Mouse (Mus musculus): ENCODE results near the gene Tuba3a.

Gene Tuba3a

GRCm38 (mm10) chr6:125285890-125286289 lies at the start of gene Tuba3a:
Gene Tuba3a (minus strand): TSS chr6:125286042.
- no peak for DNase-seq (ENCODE audit: low spot score)

GRCm38 (mm10) chr6:125334356-125334755 lies 48.5 kb upstream of the Tuba3a start:
- DNase-seq (ENCODE audit: low spot score): no peak

DNA sequence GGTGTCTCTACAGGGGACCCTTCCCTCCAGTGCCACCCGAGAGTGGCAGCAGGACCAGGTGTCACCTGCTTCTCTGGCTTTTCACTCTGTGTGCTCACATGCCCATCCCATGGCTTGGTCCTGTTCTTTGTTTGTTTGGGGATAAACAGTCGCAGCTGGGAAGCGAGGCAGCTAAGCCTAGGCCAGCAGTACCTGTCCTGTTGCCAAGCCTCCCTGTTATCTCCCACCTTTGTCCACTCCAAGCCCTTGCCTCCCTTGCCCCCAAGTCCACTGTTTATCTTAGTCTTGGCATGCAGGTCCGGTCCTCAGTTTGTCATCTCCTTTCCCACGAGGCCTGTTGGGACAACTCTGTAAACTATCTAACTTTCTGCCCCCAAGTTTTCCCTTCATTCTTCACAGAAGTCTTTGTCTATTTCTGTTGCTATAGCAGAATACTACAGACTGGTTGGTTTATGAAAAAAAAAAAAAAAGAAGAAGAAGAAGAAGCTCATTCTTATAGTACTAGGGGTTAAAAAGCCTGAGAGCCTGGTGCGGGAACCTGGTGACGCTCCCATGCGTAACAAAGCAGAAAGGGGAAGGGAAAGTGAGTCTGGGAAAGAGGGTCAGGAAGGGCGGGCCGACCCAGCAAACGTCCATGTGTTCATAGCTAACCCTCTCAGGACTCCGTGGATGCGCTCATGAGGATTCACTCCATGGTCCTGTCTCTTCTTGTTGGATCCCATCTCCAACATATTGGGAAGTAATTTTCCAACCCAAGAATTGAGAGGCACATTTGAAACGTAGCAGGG lies 47.5 kb upstream of the Tuba3a start:
- DNase-seq (ENCODE audit: low spot score): no peak

DNA sequence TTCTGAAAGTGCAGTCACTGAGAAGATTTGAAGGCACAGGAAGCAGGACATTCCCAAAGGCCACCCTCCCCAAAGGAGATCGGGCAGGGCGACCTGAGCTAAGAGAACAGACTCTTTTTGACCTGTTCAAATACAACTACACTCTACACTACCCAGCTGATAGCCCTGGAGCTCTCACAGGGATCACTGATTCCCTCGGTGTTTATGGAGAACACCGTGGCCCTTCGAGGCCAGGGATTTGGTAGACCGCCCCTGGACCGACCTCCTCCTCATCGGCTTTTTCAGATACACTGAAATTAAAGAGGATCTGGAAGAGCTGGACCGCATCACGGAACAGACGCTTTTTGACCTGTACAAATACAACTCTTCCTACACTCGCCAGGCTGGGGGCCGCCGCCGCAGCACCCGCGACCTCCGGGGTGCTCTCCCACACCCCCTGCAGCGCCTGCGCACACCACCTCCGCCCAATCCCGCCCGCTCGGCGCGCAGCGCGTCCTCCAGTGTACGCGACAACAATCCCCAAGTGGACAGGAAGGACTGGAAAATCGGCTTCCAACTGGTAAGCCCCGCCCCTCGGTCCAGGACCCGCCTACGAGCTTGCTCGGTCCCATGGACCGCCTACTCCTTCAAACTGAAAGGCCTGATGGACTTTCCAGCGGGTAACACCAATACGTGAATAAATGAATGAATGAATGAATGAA lies 44.9 kb upstream of the Tuba3a start:
- DNase-seq (ENCODE audit: low spot score): peak; percentile 33

GRCm38 (mm10) chr6:125328243-125328642 lies 42.4 kb upstream of the Tuba3a start:
- DNase-seq (ENCODE audit: low spot score): peak; percentile 48

DNA sequence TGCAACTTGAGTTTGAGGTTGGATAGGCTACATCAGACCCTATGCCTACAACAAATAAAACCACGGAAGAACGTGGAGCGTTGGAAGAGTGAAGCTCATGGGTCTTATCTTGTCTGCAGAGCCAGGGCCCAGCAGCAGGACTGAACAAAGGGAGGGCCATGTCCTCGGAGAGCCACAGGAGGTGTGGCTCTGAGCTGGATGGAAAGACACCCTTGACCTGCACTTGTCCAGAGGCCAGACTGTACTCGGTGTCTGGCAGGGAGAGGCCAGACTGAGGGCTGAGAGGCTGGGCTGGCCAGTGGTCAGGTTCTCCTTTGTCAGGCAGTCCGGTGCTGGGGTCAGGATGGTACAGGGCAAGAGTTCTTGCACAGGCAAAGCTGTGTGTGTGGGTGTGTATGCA lies 39.5 kb upstream of the Tuba3a start:
- DNase-seq (ENCODE audit: low spot score): no peak

- DNase-seq (ENCODE audit: low spot score): no peak
Measured at GRCm38 (mm10) chr6:125323547-125323946, 37.7 kb upstream of the Tuba3a start.

DNA sequence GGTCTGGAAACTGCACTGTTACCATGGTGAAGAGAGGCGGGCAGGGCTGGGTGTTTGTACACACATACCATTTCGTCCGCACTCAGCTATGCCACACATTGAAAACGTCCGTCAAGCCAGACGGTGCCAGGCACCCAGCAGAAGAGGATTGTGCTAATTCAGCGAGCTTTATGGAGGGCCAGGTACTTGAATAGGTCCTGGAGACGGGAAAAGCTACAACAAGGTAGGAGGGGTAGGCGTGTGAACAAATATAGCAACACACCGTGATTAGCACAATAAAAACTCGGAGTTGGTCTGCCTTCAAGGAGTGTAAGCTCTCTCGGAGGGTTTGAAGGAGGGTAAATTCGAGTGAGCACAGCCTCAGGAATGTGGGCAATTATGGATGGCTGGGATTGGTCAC lies 37.0 kb upstream of the Tuba3a start:
- no peak for DNase-seq (ENCODE audit: low spot score)

- DNase-seq (ENCODE audit: low spot score): no peak
Measured at GRCm38 (mm10) chr6:125321114-125321855, 35.4 kb upstream of the Tuba3a start.

GRCm38 (mm10) chr6:125320323-125320722 lies 34.5 kb upstream of the Tuba3a start, which contains the start of gene Scnn1a:
Gene Scnn1a (plus strand): TSS chr6:125320659.
- no peak for DNase-seq (ENCODE audit: low spot score)

DNA sequence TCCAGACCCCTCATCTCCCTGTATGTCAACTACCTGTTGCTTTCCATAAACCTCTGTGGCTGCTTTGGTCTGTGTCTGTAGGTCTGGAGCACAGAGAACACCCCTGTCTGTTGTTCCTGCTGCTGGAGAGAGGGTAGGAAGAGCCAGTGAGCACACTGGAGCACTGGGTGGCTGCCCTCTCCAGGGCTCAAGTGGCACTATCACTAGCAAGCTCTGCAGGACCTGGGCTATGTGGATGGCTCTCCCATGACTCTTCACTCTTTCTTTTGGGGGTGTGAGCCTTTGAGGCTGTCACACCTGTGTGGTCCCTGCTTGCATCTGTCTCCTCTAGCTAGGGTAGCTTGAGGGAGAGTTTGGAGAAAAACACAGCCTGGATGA lies 34.1 kb upstream of the Tuba3a start:
- DNase-seq (ENCODE audit: low spot score): no peak

DNA sequence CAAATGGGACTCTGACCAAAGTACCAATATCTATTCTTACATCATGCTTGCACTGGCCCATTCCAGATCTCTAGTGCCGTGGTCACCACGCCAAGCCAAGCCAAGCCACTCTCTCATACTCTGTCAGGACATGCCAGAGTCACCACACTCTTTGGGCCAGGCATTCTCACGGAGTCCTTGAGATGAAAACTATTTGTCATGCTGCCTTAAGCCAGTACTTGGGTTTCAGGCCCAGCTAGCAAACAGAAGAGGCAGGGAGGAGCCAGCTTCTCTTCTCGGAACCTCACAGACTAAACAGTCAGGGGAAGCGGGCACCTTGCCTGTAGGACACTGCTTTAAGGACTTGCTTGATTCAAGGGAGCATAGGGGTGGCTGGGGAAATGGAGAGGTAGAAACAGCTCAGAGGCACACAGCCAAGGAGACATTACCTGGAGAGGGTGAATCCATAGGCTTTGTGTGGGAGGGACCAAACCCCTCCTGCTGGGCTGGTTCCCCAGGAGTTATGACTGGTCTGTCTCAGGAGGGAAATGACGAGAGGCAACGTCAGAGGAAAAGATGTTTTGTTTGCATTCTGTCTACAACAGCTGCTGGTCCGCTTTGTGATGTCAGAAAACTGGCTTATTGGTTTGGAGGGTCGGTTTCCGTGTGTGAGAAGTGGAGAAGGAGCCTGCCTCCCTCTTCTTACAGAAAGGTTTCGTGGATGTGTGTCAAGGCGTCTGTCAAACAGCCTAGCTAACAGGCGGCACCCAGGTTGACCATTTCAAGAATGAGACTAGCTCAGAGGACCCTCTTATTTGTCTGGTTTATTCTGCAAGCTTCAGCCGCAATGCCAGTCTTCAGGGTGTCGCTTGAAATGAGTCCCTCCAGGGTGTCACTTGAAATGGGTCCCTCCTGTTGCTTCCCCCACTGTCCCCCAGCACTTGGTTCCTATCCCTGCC lies 33.4 kb upstream of the Tuba3a start:
- no peak for DNase-seq (ENCODE audit: low spot score)

DNA sequence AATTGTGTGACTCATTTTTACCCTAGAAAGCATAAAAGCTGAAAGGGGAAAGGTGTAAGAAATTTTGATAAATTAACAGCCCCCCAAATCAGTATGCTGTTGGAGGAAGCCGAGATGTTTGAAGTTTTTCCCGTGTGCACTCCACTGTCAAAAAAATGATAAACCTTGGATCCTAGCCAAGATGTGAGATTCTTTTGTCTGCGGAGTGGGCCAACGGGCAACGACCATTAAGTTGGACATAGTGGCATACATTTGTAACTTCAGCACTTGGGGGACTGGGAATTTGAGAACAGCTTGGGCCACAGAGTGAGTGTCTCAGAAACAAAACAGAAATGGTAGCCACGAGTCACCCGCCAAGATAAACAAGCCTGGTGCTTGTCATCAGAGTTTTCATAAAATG lies 31.2 kb upstream of the Tuba3a start:
- DNase-seq (ENCODE audit: low spot score): no peak

- DNase-seq (ENCODE audit: low spot score): no peak
Measured at GRCm38 (mm10) chr6:125314746-125315145, 28.9 kb upstream of the Tuba3a start.

DNA sequence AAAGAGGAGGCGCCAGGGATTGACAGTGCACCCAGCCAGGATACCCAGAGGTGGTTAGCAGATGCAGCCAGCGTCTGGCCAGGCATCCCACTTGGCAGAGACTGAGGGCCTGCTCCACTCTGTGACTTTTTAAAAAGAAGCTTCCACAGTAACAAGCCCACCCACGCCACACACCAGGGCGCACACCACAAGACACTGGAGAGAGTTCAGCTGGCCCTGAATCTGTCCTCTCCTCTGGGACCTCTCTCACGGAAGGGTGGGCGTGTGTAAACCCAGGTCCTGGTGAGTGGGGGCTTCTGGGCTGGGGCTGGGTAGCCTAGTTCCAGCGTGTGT lies 28.4 kb upstream of the Tuba3a start:
- no peak for DNase-seq (ENCODE audit: low spot score)

GRCm38 (mm10) chr6:125313546-125314230 lies 27.8 kb upstream of the Tuba3a start, which contains the start of gene Ltbr:
Gene Ltbr (minus strand): TSS chr6:125313885.
- DNase-seq (ENCODE audit: low spot score): peak; percentile 18

DNA sequence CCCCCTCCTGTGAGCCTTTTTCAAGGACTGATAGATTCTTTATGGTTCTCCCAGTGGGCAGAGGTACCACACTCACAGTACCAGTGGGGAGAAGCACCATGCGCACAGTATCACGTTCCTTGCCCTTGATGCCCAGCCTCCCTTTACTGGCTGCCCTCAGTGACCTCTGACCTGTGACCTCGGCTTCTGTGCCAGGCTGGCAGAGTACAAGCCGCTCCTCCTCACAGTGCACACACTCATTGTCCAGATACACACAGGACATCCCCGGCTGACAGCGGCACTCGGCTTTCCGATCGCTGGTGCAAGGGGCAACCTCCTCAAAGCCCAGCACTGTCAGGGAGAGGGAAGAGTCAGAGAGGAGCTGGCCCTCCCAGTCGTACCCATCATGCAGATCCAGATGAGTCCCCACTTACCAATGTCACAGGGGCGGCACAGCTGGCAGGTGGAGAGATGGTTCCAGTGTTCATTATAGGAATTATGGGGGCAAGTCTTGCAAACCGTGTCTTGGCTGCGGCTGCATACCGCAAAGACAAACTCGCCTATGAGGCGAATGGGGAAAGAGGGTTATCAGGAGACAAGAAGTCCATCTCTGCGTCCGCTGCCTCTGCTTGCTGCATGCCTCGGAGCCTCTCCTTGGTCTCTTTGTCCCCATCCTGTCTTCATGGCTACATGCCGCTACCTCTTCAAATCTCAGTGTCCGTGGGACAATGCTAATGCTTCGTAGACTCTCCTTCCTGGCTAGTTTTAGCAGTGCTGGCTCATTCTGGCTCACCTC lies 26.9 kb upstream of the Tuba3a start:
- no peak for DNase-seq (ENCODE audit: low spot score)

DNA sequence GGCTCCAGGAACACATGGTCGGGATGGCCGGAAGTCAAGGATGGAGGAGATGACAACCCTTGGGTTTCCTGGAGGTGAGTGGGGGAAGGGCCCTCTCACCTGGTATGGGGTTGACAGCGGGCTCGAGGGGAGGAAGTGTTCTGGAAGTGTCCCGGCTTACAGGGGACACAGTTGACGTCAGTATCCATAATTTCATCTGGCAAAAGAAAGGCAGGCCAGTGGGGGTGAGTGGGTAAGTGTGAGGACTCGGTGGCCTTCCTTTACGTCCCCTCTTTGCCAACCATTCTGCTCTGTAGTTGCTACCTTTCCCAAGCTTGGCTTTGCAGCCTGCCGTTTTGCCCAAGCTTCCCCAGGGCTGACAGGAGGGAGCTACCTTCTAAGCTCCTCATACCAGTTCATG lies 26.3 kb upstream of the Tuba3a start:
- no peak for DNase-seq (ENCODE audit: low spot score)

DNA sequence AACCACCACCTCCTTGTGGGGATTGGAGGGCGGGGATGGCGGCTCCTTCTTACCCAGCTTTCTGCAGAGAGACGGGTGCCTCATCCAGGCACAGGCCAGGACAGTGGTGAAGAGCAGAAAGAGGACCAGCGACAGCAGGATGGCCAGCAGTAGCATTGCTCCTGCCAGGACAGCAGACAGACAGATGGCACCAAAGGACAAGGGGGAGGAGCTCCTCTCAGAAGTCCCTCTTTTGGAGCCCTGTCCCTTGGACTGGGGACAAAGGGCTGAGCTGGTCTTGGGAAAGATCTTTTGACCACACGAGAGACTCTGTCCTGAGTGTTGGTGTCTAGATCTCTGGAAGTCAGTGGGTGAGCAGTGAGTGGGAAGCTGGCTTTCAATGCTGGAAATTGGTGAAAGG lies 23.6 kb upstream of the Tuba3a start:
- no peak for DNase-seq (ENCODE audit: low spot score)

DNA sequence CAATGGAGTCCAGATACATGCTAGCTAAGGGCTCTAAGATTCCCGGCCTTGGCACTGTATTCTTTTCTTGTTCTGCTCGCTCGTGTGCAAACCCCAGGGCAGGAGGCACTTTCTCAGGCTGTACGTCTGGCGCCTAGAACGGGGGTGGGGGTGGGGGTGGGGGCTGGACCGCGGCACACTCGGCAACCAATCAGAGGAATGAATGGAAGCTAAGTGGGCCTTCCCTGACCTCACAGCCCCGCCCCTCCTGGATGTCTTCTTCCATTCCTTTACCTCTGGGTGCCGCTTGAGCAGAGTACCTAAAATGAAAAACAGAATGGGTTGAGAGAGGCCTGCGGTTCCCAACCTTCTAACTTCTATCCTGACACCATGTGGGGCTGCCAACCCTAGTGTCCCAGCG lies 23.1 kb upstream of the Tuba3a start:
- no peak for DNase-seq (ENCODE audit: low spot score)
